Mouse (Mus musculus) kidney, embryonic 15.5 days (tissue): ENCODE measurements around the gene Asrgl1. TPM values are rescaled to one million over a fixed set of nuclear protein-coding genes. Genes with fewer than 3 reads are reported as not detected.
"Not testable (repeated sequence)": the region's sequence is repeated elsewhere in the genome, so short reads cannot be mapped to it uniquely, and the experiment has no call there.

Experiments used
- ATAC-seq: fragments of 200-750 bp; cut with Nextera tagmentation; replicated peaks from 2 replicates; pipeline ENCODE4 v1.8.0; 2017; ENCODE audit warnings: moderate TSS enrichment; ENCODE audit not compliant: low FRiP score
- H3K27ac ChIP-seq: fragments of 300-500 bp; sonication (generic); 2 replicates; pipeline ENCODE4 v1.5.1; 2015; ENCODE audit warnings: mild to moderate bottlenecking, inconsistent platforms
- H3K27me3 ChIP-seq: fragments of 300-500 bp; sonication (generic); 2 replicates; pipeline ENCODE4 v1.6.1; 2015; ENCODE audit warnings: inconsistent platforms
- H3K36me3 ChIP-seq: fragments of 300-500 bp; sonication (generic); 2 replicates; pipeline ENCODE4 v1.6.1; 2015; ENCODE audit warnings: inconsistent platforms
- H3K4me1 ChIP-seq: fragments of 300-500 bp; sonication (generic); 2 replicates; pipeline ENCODE4 v1.6.1; 2015; ENCODE audit warnings: inconsistent platforms
- H3K4me2 ChIP-seq: fragments of 300-500 bp; sonication (generic); 2 replicates; pipeline ENCODE4 v1.6.1; 2015; ENCODE audit warnings: moderate library complexity, mild to moderate bottlenecking, inconsistent platforms
- H3K4me3 ChIP-seq: fragments of 300-500 bp; sonication (generic); replicated peaks from 2 replicates; pipeline ENCODE4 v1.5.1; 2015; ENCODE audit warnings: mild to moderate bottlenecking, inconsistent platforms
- H3K9ac ChIP-seq: fragments of 300-500 bp; sonication (generic); 2 replicates; pipeline ENCODE4 v1.6.1; 2015; ENCODE audit warnings: mild to moderate bottlenecking, inconsistent platforms
- H3K9me3 ChIP-seq: fragments of 300-500 bp; sonication (generic); replicated peaks from 2 replicates; pipeline ENCODE4 v1.6.1; 2016; ENCODE audit warnings: inconsistent platforms
- WGBS: fragments of 180-500 bp; shearing (Covaris S2); methylation state at CpG from one replicate; pipeline ENCODE4 v1.1.7; 2015; ENCODE audit warnings: mixed read lengths; 5-methylcytosine and 5-hydroxymethylcytosine counted together
- polyA plus RNA-seq: library from polyadenylated mRNA; unstranded; fragments of >200 nt; fragmentation: Nextera tagmentation; extraction: Ambion mirVana; gene quantifications from 2 replicates; pipeline ENCODE4 v1.2.1, GENCODE M21; 2015

Asrgl1 gene
- polyA plus RNA-seq, 1 experiment from 2014 or later, result 22.0 TPM

- Histone ChIP-seq H3K4me1 (no peaks in the 10 kb centered on the region), H3K4me3 (no peak overlapping the region), H3K4me2 (no peak overlapping the region), H3K9me3 (no peaks in the 10 kb centered on the region), H3K27ac (no peak overlapping the region), H3K9ac (no peak overlapping the region), H3K27me3 (no peaks in the 10 kb centered on the region), H3K36me3 (no peaks in the 10 kb centered on the region)
- WGBS, result 80% methylated on average over 17 of the region's 17 CpGs
- ATAC-seq, result no peak
These were observed 35.0 kb downstream of the Asrgl1 start for GRCm38 (mm10) chr19:9100297-9101061.

GRCm38 (mm10) chr19:9099751-9100150 is 35.7 kb downstream of the Asrgl1 start:
- Histone ChIP-seq H3K36me3 (no peaks in the 10 kb centered on the region), H3K4me2 (no peak overlapping the region), H3K4me1 (no peaks in the 10 kb centered on the region), H3K27ac (no peak overlapping the region), H3K9ac (no peak overlapping the region), H3K9me3 (no peaks in the 10 kb centered on the region), H3K4me3 (no peak overlapping the region), H3K27me3 (no peaks in the 10 kb centered on the region)
- 87% methylated on average over 8 of the region's 8 CpGs for WGBS
- no peak for ATAC-seq

- Histone ChIP-seq H3K4me2 (no peak overlapping the region), H3K36me3 (no peaks in the 10 kb centered on the region), H3K4me1 (no peaks in the 10 kb centered on the region), H3K9ac (no peak overlapping the region), H3K9me3 (no peaks in the 10 kb centered on the region), H3K4me3 (no peak overlapping the region), H3K27ac (no peak overlapping the region), H3K27me3 (no peaks in the 10 kb centered on the region)
- no peak for ATAC-seq
- 85% methylated on average over 13 of the region's 13 CpGs for WGBS
These were observed 38.0 kb downstream of the Asrgl1 start for GRCm38 (mm10) chr19:9097441-9097840.

DNA sequence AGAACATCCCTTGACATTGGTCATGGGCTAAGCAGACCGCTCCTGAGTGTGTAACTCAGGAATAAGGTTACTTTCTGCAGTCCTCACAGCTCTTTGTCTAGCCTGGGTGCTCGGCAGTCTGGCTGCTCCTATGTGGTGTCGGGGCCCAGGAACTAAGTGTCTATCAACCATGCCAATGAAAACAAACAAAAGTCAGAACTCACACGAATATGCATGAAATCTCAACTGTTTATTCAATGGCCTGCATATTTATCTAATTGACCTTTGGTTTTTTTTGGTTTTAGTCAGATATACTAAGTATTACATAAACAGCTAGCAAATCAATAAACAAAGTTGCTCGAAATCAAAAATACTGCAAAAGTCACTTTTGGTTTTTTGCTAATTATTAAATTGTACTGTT is 40.3 kb downstream of the Asrgl1 start:
- 62% methylated on average over 5 of the region's 5 CpGs for WGBS
- H3K9ac ChIP-seq, result no peak overlapping the region
- no peak overlapping the region for H3K27ac ChIP-seq
- H3K4me3 ChIP-seq, result no peak overlapping the region
- no peaks in the 10 kb centered on the region for H3K9me3 ChIP-seq
- H3K36me3 ChIP-seq, result no peaks in the 10 kb centered on the region
- H3K4me1 ChIP-seq, result no peaks in the 10 kb centered on the region
- no peak overlapping the region for H3K4me2 ChIP-seq
- no peaks in the 10 kb centered on the region for H3K27me3 ChIP-seq
- ATAC-seq, result no peak

DNA sequence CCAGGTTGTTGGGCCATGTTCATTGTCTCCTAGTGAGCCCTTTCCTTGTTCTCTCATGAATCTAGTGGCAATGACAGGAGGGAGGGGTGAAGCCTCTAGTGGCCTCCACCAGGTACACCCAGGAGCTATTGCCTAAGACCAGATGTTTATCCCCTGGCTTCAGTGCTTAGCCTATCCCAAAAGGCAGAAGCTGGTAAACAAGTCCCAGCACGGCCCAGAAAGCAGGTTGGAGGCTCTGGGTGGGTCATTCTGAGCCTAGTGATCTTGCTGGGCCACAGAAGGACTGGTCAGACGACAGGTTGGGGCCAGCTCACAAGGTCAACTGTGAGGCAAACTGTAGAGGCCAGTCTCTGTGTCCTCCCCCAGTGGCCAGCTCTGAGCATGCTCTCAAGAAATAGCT is 44.7 kb downstream of the Asrgl1 start:
- ATAC-seq, result no peak
- Histone ChIP-seq H3K4me2 (no peak overlapping the region), H3K27ac (no peak overlapping the region), H3K4me1 (no peaks in the 10 kb centered on the region), H3K36me3 (no peaks in the 10 kb centered on the region), H3K4me3 (no peak overlapping the region), H3K9ac (no peak overlapping the region), H3K9me3 (no peaks in the 10 kb centered on the region), H3K27me3 (no peaks in the 10 kb centered on the region)
- 60% methylated on average over 2 of the region's 2 CpGs for WGBS

- no peaks in the 10 kb centered on the region for H3K27me3 ChIP-seq
- 72% methylated on average over 4 of the region's 4 CpGs for WGBS
- H3K4me1 ChIP-seq, result no peaks in the 10 kb centered on the region
- no peak for ATAC-seq
- no peaks in the 10 kb centered on the region for H3K36me3 ChIP-seq
- H3K4me2 ChIP-seq, result no peak overlapping the region
- no peak overlapping the region for H3K9ac ChIP-seq
- no peak overlapping the region for H3K27ac ChIP-seq
- no peaks in the 10 kb centered on the region for H3K9me3 ChIP-seq
- no peak overlapping the region for H3K4me3 ChIP-seq
These were observed 45.2 kb downstream of the Asrgl1 start for GRCm38 (mm10) chr19:9090191-9090590.

- Histone ChIP-seq H3K9ac (no peak within 1 kb of the TSS), H3K36me3 (no peaks in the 10 kb centered on the region), H3K4me3 (no peak within 1 kb of the TSS), H3K4me2 (no peak within 1 kb of the TSS), H3K4me1 (peaks cover 2% of the 10 kb centered on the region; the same call in 1 of the 2 replicates), H3K9me3 (no peaks in the 10 kb centered on the region), H3K27me3 (no peaks in the 10 kb centered on the region), H3K27ac (no peak within 1 kb of the TSS)
- ATAC-seq, result no peak
- 83% methylated on average over 4 of the region's 4 CpGs for WGBS
These were observed 47.6 kb downstream of the Asrgl1 start, which contains the start of gene Scgb1a1 for GRCm38 (mm10) chr19:9087821-9088220. Gene Scgb1a1 (minus strand): TSS chr19:9087958.

GRCm38 (mm10) chr19:9083892-9084291 is 51.5 kb downstream of the Asrgl1 start:
- WGBS, result 67% methylated on average over 2 of the region's 2 CpGs
- not testable (repeated sequence) for H3K9ac ChIP-seq, H3K4me2 ChIP-seq, H3K36me3 ChIP-seq, H3K27ac ChIP-seq, H3K9me3 ChIP-seq, ATAC-seq, H3K4me3 ChIP-seq, H3K27me3 ChIP-seq
- peaks cover 15% of the 10 kb centered on the region for H3K4me1 ChIP-seq

DNA sequence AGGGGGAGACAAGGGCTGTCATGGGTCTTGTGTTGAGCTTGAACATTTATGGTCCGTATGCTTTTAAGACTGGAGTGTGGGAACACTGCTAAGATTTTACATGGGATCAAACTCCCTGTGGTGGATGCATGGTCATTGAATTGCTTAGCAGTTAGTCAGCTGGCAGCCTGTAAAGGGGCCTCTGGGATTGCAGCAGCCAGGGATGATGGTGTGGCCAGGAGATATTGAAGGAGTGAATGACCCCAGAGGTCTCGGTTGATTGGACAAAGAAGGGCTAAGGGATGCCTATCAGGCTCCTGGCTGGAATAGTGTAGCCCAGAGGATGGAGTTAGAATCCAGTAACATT is 52.5 kb downstream of the Asrgl1 start:
- Histone ChIP-seq H3K9ac (no peak overlapping the region), H3K9me3 (no peaks in the 10 kb centered on the region), H3K27me3 (no peaks in the 10 kb centered on the region), H3K4me2 (no peak overlapping the region), H3K36me3 (no peaks in the 10 kb centered on the region), H3K27ac (no peak overlapping the region), H3K4me1 (peaks cover 15% of the 10 kb centered on the region), H3K4me3 (no peak overlapping the region)
- 79% methylated on average over 2 of the region's 2 CpGs for WGBS
- no peak; the same call in 1 of the 2 replicates for ATAC-seq

- Histone ChIP-seq H3K36me3 (no peaks in the 10 kb centered on the region), H3K9me3 (no peaks in the 10 kb centered on the region), H3K4me2 (peak overlapping the region; percentile 52), H3K27ac (no peak overlapping the region), H3K9ac (0 out of 2 replicates have a peak overlapping the region, but pooled peaks have one; percentile 11), H3K27me3 (no peaks in the 10 kb centered on the region), H3K4me1 (peaks cover 15% of the 10 kb centered on the region), H3K4me3 (peak overlapping the region; percentile 27)
- peak; percentile 94 for ATAC-seq
- WGBS, result 14% methylated on average over 23 of the region's 23 CpGs
These were observed 53.0 kb downstream of the Asrgl1 start for GRCm38 (mm10) chr19:9082191-9083009.

GRCm38 (mm10) chr19:9081311-9082190 is 53.9 kb downstream of the Asrgl1 start:
- H3K9ac ChIP-seq, result 0 out of 2 replicates have a peak overlapping the region, but pooled peaks have one; percentile 11
- H3K27me3 ChIP-seq, result no peaks in the 10 kb centered on the region
- no peaks in the 10 kb centered on the region for H3K9me3 ChIP-seq
- peak overlapping the region; percentile 27; the same call in 1 of the 2 replicates for H3K4me3 ChIP-seq
- H3K27ac ChIP-seq, result no peak overlapping the region
- peaks cover 15% of the 10 kb centered on the region for H3K4me1 ChIP-seq
- ATAC-seq, result peak; percentile 20; the same call in 1 of the 2 replicates
- H3K36me3 ChIP-seq, result no peaks in the 10 kb centered on the region
- 80% methylated on average over 14 of the region's 14 CpGs for WGBS
- H3K4me2 ChIP-seq, result peak overlapping the region; percentile 52
